Mouse (Mus musculus) right cerebral cortex, postnatal 4 days (tissue): ENCODE data around the gene Spg20.

Experiments
- DNase-seq: peaks from one replicate; pipeline ENCODE4 v3.0.0-alpha.2; 2022

Spg20 gene

DNA sequence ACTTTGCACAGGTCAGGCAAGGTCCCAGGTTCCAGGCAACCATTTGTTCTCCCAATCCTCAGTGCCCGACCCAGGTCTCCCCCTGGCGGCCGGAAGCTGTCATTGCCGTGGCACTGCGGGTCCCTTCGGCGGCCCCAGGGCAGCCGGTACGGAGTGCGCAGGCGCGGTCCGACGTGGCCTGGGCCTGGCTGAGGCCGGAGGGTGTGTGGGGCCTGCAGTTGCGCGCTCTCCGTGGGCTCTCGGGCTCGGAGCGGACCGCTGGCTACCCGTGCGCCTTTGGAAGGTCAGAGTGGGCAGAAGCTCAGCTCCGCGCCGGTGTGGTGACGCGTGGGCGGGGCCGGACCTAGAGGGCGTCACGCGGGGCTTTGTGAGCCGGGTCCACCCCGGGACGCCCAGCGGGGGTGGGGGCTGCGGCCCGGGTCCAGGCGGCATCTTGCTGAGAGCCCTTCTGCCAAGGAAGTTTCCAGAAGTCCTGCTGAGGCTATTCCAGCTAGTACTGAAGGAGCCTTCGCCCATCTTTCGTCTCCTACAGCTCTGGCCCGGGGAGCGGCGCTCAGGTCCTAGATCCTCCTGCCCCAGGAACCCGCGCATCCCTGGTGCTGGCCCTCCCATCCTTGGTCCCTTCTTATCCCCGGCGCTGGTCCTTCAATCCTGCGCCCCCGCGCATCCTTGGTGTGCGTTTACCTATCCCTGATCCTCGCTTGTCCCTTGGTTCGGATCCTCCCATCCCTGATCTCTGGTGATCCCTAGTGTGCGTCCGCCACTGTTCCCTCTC, at the start of gene Spg20:
Gene Spg20 (plus strand): TSS at position 174 of the 775 bp plus-strand sequence.
- peak; percentile 94 for DNase-seq

DNA sequence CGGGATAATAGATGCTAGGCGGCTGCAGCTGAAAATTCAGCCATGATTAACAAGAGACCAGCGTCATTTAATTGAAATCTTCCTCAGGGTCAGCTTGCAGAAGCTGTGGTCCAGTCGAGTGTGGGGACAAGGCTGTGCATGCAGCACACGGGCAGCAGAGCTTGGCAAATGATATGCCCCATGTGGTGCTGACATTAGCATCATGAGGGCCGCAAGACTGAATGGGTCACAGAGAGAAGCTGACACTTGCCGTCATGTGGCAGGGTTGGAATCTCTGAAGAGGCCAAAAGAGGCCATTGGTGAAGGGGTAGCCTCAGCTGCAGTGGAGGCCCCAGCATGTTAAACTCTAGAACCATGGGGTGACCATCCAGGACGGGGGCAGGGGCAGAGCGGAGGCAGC, 49.3 kb upstream of the Spg20 start:
- no peak for DNase-seq

DNA sequence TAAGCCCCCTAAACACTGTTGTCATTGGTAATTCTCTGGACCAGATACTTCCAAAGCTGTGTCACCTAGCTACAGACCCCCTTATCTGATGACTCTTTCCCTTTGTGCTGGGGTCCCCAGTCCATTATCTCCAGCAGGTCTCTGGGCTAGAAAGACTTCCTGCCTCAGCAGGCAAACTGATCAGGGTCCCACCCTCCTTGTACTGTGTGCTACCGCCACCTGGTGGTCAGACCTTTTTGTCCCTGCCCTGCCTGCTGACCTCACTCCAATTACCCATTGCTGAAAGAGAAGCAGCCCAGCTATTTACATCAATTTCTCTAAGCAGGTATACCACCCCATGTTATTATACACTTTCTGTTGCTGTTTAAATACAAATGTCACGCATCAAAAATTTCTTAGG, 47.5 kb upstream of the Spg20 start:
- peak; percentile 81 for DNase-seq

DNA sequence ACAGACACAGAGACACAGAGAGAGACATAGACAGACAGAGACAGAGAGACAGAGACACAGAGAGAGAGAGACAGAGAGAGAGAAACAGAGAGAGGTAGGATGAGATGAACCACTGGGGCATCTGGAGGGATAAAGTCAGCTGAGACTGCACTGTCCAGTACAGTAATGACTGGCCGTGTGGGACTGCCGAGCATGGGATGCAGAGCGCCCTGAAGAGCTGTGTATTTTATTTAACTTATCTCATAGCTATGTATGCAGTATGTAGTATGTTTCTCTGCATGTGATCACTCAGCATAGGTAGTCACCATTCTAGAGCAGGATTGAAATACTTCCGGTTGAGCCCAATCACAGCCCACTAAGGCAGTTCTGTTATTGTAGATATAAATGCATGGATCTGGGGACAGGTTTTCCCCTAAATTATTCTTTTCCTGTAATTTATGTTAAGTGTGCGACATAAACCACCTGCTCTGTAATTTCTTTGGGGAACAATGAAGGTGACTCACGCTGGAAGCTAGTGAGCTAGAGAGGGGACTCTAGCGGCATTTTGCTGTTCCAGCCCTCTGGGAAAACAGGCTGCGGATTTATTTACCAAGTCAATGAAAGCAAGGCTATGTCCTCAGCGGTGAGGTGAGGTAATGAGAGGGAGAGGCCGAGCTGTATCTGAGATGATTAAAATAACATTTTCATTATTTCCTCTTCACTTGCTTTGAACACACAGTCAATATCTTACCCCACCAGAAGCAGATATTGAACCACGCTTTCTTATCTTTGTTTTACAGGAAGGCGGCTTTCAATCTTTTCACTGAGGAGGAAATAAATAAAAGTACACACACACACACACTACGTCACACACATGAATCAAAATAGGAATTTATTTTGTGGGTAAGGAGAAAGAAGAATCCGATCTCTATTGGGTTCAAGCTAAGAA, 45.9 kb upstream of the Spg20 start:
- DNase-seq, result no peak

DNA sequence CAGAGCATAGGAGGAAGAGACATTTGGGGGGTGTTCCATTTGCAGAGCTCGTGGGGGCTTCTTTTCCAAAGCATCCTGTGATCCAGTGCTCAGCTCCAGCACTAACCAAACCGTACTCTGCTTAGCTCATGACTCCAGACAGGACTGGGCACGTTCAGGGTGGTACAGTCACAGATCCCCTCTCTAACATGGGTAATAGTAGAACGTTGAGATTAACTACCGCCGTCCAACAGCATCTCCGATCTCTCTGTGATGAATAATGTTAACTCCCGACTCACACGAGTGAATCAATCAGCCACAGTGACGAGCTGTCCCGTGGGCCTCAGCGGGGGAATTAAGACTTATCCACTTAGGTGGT, 45.3 kb upstream of the Spg20 start:
- DNase-seq, result no peak

DNA sequence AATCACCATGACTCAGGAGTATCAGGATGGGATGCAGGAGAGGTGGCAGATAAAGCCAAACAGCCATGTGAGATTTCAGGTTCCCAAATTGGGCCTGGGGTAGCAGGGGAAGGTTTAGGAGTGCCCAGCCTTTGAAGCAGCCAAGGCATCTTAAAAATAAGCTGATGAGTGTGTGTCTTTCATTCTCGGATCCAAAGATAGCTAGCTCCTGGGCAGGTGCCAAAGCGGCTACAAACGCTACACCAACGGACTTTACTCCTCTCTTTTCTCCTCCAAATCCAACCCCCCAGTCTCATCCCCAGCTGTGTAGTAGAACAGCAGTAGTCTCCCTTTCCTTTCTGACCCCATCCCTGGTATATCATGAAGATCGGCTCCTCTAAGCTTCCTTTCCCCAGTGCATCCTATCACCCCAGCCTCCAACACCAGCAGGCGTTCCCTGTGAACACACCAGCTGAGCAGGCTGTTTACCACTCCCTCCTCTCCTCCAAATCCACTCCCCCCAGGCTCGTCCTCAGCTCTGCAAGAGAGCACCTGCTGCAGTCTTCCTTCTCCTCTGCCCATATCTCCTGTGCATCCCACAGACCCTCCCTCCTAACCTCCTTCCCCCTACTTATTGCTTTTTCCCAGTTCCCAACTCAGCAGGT, 44.0 kb upstream of the Spg20 start:
- DNase-seq, result peak; percentile 31

DNA sequence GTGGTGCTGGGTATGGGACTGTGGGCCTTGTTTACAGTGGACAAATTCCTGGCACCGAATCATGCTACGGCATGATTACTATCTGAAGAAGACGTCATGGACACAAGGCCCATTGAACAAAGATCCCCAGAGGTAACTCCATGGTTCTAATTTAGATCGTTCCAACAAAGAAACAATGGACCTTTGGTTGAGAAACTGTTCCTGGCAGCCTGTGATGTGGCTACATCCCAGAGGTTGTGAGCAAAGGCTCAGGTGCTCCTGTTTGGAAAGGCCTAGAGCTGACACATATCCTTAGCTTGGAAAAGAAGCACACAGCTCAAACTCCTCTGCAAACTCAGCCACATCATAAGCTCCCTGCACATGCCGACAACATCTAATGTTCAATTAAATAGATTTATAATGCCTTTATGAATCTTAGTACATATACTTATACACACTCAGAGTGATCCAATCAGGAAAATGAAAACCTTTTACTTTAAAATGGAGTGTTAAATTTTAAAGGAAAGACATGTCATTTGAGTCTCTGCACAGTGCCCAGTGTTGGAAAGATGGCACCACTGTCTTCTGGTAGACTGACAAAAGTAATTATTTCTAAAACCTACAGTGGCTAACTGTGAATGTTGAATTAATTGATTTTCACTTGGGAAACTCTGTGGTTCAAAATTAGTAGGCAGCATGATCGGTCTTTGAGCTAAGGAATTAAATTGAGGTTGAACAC, 37.2 kb upstream of the Spg20 start:
- DNase-seq, result no peak

DNA sequence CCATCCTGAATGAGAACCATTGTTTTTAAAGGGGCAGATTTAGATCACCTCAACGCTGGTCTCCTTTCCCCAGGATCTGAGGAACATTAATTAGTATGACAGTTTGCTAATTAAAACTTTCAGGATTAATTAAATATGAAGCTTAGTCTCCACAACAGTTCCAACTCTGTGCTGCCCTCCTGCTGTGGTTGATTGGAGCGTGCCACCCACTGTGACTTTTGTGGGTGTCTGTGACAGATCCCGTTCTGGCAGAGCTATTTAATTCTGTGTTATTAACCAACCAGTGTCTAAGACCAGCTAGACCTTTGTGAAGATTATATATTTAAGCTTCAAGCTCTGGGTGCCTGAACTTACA, 36.6 kb upstream of the Spg20 start:
- no peak for DNase-seq

DNA sequence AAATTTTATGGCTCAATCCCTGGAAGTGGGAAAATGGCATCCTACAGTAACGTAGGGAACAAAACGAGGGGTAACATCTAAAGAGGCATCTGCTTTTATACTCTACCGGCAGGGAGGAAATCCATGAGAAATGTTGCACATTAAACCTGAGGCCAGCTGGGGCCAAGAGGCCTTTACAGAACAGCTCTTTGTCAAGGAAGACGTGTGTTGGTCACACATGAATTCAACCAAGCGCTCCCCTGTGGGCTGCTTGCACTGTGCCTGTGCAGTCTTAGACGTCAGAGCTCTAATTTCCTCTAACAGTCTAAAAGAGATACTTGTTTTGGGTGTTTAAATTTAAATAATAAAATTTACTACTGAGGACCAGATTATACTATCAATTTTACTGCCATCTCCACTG, 33.7 kb upstream of the Spg20 start:
- DNase-seq, result no peak

DNA sequence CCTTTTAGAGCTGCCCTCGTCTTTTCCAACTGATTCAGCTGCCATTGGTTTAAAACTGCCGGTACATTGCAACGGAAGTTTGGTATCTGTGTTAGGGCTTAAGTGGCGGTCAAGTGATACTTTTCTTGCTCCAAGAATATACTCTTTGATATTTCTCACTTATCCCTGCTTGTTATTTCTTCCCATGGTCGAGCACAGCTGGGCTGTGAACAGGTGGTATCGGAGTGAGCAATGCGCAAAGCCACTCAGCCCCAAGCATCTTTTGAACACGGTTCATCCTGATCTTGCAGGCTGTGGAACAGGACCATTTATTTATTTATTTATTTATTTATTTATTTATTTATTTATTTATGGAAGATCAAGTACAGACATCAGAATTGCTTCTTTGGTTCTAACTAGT, 32.3 kb upstream of the Spg20 start:
- no peak for DNase-seq

DNA sequence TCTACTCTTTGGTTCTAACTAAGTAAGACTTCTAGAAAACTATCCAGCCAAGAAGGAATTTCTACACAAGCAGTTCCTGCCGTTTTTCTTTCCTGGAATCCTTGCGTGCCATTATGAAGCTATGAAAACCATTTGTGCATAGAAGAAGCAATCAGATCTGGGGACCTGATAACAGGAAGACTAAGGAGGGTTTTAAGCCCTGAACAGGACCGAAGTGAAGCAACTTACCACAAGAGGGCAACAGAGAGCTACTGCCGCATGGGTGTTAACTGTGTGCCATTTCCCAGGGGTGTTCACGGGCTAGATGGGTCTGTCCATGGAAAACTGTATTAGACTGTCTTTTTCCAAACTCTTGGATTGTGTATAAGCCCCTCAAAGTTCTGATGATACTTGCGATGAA, 31.9 kb upstream of the Spg20 start:
- DNase-seq, result peak; percentile 67

DNA sequence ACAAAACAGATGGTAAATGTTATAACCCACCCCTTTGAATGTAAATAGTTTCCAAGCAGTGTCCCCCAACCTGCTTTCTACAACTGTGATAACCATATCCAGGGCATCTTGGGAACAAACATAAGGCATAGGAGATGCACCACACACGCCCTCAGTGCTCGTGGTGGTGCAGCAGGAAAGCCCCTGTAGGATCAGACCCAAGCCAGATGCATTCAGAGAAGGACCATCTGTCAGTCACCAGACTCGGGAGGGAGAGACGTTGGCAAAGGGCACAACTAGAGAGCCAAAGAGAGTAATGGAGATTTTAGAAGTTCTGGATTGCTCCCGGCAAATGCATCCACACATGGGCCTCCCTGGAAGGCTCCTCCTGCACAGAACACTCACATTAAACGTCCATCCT, 27.1 kb upstream of the Spg20 start:
- DNase-seq, result no peak

DNA sequence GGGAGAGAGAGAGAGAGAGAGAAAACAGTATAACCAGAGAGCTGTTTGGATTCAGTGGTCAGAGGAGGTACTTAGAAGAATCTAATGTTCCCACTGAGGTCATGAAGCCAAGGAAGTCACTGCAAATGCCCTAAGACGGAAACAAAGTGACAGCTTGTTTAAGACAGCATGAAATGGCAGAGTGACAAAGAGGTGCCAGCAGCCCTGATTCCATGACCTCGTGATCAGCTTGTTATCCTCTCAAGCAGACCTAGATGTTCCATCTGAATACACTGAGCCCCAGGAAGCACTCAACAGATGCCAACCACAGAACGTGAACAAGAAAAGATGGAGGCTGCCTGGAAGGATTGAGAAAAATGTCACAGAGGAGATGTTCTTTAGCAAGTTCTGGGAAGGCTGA, 26.2 kb upstream of the Spg20 start:
- DNase-seq, result no peak

DNA sequence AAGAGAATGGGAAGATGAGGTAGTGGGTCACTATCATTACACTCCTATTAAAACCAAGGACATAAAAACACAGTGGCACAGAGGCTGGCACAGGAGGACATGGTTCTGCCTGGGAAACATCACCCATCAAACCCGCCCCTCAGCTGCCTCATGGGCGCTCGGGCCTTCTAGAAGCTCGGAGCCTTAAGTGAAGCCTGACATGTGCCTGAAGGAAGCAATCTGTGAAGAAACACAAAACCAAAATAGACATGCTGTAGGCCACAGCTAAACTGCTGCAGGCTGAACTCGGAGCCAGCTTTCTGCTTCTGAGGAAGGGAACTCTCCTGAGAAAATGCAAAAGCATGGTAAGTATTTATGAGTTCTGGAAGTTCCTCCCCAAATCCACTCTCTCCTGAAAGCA, 25.0 kb upstream of the Spg20 start:
- DNase-seq, result no peak

DNA sequence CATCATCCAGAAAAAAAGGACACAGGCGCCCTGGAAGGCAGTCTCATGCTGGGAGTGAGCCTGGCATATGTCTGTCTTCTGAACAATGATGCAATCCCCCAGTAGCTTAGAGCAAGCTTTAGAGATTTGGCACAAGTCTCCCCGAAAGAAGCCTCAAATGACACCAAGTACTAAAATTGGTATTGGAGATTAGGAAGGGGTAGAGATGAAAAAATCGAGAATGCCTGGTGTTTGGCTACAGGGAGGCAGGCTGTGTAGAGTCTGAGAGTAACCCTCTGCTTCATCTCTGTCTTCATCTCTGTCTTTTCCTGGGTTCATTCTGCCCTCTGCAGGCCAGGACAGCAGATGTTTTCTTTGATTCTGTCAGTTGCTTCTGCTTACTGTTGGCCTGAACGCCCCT, 24.5 kb upstream of the Spg20 start:
- DNase-seq, result no peak

DNA sequence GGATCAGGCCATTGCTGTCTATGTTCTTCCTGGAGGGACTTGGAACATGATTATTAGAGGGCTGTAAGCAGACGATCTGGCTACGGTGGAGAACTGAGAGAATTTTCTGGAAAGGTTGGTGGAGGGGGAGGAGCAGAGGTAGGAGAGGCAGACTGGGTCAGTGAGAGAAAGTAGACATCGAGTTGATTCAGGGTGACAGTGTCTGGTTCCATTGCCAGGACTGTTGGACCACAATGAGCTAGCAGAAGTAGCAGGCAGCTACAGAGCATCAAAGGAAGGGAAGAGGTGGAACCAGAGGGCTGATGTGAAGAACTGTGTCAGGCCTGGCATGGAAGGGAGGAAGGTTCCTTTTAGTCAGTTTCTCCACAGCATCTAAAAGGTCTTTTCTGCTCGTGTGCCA, 23.5 kb upstream of the Spg20 start:
- no peak for DNase-seq

DNA sequence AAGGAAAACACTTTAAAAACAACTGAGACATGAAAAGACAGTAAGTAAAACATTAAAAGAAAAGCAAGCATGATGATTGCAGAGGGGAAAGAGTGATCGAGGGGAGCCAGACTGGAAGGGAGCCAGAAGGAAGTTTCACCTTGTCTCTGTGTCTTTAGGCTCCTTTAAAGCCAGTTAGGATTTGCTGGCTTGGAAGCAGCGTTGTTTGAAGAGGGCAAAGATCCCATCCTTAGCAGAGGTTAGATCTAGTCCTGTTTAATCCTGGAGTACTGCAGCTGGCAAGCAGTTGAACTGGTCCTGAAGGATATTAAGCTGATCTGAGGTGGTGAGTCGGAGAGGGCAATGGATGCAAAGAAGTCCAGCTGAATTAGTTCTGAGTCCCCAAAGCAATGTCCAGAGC, 23.1 kb upstream of the Spg20 start:
- no peak for DNase-seq

DNA sequence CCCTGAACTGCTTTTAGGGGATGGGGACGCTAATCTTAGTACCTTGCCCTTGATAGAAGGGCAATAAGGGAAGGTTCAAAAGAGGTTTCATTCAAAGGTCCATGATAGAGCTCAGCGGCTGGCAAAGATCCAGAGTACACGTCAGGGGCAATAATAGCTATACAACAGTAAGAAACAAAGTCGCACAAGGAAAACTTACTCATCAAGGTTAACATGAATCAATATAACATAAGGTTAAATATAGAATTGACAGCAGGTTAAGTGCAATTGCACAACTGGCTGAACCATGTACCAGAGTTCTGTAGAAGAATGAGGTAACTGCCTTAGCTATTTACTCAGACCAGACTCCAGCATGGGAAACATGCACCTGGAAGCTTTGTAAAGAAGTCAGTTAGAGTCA, 22.6 kb upstream of the Spg20 start:
- DNase-seq, result no peak

DNA sequence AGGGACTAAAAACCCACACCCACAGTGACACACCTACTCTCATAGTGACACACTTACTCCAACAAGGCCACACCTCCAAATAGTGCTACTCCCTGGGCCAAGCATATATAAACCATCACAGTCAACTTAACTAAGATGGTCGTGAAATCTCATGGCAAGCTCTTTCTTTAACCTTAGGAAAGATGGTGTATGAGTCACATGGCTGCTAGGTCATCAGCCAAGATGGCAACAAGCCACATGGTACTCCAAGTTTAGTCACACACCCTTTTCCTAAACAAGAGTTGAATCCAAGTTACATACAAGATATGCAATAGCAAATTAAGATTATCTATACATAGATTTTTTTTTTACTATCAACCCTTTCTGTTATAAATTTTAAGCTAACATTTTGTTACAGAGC, 18.7 kb upstream of the Spg20 start:
- DNase-seq, result no peak

DNA sequence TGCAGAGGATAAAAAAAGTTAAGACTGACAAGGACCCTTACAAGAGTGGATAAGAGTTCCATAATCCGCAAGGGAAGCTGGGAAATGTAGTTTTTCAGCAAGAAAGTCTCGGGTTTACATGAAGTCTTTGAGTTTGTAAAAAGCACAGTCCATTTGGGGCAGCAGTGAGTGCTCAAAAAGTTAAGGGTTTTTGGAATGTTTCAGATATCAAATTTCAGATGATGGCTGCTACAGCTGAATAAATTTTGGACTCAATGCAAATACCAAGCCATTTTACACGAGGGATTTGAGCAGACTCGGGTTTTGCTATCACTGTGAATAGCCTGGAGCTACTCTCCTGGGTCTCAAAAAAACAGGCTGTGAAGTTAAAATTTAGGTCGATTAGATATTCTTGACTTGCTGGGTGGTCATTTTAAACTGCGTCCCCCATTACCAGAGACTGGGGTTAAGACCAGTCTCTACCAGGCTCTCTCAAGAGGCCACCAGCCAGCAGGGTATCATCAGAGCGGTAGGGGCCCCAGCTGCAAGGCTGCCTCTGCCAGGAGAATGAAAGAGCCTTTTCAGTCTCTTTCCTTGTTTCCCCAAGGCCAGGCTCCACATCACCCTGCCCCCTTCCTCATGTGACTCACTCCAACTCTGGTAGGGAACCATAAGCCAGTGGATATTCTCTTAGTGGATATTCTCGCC, 15.8 kb upstream of the Spg20 start:
- no peak for DNase-seq

DNA sequence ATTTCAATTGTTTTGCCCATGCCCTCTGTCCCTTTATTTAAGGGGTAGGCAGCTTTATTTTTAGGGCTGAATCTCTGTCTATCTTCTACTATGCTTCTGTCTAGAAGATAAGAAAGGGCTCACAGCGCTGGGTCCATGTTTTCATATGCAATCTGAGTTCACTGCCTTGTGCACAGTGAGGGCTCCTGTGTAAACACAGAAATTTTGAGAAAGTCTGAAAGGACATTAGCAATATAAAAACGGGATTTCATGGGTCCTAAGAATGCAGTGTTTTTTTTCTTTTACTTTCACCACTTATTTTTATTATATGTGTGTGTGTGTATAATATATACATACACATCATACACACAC, 15.3 kb upstream of the Spg20 start:
- DNase-seq, result no peak

DNA sequence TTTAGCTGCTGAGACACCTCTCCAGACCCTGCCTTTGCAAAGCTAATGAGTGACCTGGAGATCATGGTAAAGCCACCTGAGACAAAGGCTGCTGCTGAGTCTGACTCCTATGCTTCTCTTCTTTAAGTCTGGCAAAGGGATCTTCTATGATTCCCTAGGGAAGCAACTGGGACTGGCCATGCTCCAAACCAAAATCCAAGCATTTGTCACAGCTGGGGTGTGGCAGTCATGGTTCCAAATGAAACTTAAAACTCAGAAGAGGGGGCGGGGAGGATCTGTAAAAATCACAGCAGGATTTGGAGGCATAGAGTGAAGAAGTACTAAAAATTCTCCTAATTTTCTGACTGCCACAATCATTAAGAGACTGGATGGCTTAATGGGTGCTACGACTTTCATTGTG, 14.7 kb upstream of the Spg20 start:
- no peak for DNase-seq

DNA sequence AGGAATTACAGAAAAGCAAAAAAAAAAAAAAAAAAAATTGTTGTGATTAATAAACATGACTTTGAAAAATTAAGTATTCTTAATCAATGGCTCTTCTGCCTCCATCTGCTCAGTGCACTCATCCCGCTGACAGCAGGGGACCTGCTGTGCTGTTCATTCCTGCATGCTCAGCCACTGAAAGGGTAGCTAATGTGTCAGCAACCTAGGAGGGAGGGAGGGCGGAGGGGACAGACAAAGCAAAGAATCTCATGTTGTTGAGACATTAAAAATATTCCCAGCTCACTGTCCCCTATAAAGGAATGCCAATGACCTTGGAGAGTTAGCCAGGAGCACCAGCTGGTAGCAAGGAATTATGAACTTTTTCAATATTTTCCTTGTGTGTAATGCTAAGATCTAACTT, 13.9 kb upstream of the Spg20 start:
- DNase-seq, result no peak
